Mouse (Mus musculus) c-Kit-positive CD71-negative TER-119-negative erythroid progenitor cells, embryonic 14.5 days (primary cell): ENCODE measurements around the gene Slc29a4.

Source experiments
- DNase-seq: peaks from one replicate; pipeline ENCODE4 v3.0.0-alpha.2; 2013; ENCODE audit warnings: low read depth

The Slc29a4 gene

DNA sequence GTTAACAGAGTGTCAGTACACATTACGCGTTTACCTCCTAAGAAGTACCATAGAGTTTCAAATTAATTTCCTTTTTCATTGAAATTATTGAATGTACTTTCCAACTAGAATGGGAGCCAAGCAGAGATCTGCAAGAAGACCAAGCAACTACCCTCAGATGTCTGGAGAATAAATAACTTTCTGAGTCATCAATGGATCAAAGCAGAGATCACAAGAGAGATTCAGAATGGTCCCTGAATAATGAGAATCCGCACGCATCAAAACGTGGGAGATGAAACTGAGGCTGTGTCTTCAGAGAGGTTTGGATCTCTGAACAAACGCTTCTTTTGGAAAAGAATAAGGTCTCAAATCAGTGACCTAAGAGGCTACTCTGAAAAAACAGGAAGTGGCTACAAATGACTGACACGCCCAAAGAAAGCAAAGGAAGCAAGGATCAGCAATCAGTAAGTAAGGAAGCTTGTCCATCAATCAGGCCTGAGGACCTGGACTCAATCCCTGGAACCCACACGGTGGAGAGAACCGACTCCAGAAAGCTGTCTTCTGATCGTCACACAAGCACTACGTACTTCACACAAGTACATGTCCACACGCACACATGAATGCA lies 54.8 kb downstream of the Slc29a4 start:
- DNase-seq: no peak

GRCm38 (mm10) chr5:142750173-142750572 lies 57.9 kb downstream of the Slc29a4 start:
- DNase-seq: no peak

DNA sequence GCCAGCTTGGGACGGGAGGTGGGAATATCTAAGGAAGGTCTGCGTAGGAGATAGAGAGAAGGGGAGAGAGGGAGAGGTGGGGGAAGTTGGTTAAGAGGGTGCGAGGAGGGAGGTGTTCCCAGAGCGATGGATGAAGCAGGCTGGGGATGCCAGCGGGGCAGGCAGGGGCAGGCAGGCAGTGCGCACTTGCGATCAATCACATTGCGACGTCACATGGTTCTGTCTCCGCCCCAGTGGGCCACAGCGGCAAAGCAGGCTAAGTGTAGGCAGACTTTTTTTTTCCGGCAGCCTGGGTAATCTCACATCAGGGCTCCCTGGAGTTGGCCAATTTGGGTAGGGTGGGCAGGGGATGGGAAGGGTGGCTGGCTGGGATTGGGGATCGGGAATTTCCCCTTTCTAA lies 59.9 kb downstream of the Slc29a4 start:
- no peak for DNase-seq

GRCm38 (mm10) chr5:142759786-142760185 lies 67.5 kb downstream of the Slc29a4 start:
- DNase-seq: no peak

DNA sequence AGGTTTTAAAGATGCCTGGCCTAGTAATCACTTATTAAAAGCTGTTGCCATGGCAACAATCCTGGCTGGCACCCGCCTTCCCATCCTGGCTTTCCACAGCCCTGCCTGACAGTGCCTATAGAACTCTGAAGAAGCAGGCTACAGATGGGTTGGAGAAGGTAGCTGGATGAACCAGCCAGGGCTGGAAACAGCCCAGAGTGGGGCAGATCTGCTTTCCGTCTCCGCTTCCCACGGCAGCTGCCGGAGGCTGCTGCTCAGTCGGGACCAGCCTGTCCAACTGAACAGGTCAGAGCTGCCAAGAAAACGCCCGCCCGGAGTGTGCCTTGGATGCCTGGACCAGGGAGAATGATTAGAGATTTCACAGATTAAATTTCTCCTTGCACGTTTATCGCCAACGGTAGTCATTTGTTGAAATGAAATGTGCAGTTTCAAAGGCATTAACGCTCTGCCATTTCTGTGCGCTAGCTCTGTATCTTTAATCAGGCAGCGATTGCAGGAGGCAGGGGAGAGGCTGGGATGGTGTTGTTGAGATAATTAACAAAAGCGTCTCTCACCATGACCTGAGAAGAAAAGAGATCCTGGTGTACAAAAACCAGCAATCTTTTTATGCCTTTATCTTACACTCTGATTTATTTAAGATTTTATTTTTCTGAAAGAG lies 69.1 kb downstream of the Slc29a4 start:
- DNase-seq: no peak

- no peak for DNase-seq
Measured at GRCm38 (mm10) chr5:142762082-142762807, 69.9 kb downstream of the Slc29a4 start.

DNA sequence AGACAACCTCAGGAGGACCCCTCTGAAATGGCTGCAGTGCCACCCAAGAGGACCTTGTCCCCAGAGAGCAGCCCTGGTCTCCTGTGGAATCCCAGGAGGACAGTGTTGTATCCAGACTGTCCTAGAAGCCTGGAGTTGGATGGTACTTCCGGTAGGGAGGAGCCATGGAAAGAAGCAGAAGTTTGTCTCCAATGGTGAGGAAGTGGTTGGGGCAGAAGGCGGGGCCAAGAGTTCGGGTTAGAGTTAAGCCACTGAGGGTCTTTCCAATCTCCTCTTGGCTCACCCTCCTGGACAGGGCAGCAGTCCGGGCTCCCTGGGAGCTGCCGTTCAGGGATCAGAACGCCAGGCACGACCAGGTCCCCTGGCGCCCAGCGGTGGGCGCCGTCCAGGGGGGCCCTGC lies 72.0 kb downstream of the Slc29a4 start:
- no peak for DNase-seq

DNA sequence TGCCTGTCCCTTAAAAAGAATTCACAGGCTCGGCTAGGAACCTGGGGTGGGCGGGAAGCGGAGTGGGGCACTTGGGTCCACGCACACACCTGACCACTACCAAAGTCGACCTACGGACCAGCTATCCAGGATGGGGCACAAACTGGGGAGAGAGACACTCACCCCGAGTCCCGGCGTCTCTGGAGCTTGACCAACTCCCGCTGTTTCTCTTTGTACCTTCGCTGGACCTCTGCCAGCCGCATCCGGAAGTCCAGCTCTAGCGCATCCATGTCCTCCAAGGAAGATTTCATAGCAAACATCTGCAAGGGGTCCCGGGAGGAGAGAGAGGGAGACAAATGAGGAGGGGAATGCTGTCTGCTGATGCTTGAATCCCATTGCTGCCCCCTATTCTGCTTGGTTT lies 72.6 kb downstream of the Slc29a4 start:
- DNase-seq: no peak

- DNase-seq: no peak
Measured at GRCm38 (mm10) chr5:142766708-142767107, 74.4 kb downstream of the Slc29a4 start.

- peak; percentile 53 for DNase-seq
Measured at GRCm38 (mm10) chr5:142767937-142768336, 75.6 kb downstream of the Slc29a4 start.

GRCm38 (mm10) chr5:142768352-142769267 lies 76.3 kb downstream of the Slc29a4 start:
- no peak for DNase-seq

DNA sequence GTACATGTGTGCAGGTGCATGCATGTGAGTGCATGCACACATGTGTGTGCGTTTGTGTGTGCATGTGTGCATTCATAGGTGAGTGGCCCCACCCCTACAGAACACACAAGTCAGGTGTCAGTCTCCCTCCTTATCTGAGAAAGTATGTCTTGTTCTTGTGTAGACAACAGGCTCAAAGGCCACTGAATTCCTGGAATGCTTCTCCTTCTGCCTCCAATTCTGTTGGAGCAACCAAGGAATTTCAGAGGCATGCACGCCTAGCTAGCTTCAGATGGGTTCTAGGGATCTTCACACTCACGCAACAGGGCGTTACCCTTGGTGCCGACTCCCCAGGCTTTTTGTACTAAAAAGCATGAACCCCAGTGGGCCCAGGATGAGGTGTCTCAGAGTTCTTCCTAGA lies 77.3 kb downstream of the Slc29a4 start:
- DNase-seq: no peak

DNA sequence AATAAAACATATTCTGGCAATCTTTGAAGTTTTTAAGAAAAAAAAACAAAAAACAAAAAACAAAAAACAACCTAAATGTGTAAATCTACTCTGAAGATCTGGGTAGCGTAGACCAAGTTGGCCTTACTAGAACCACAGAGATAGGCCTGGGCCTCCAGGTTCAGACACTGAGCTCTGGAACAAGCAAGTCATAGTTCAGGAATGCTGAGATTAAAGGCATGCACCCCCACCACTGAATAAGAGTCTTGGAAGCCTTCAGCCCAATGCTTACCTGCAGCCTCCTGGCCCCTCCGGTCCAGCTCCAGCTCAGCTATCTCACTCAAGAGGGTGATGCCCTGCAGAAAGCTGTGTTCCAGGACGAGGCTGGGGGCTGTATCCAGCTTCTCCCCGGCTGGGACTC lies 78.7 kb downstream of the Slc29a4 start:
- DNase-seq: no peak

DNA sequence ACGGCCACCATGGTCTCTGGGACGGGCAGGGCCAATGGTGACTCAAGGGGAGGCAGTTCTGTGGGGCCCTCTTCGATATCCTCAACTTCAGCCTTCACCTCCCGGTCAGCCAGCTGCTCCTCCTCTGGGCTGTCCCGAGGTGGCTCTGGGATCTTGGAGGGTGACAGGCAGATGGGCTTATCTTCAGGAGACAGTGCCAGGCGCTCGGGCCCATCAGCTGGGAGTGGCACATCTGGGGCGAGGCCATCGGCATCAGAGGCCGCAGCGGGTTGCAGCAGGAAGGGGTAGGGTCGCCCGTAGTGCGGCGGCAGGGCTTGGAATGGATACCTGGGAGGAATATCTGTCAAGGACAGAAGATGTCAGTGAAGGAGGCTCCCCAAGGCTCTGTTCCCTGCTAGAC lies 79.7 kb downstream of the Slc29a4 start:
- DNase-seq: no peak
